Mouse (Mus musculus): ENCODE measurements at regions not wholly inside any gene's neighbourhood (a gene's known extent, or its start where the extent isn't known, plus 50 kb on each side); places are given as distances from the start of the nearest gene placed in this dataset.

DNA sequence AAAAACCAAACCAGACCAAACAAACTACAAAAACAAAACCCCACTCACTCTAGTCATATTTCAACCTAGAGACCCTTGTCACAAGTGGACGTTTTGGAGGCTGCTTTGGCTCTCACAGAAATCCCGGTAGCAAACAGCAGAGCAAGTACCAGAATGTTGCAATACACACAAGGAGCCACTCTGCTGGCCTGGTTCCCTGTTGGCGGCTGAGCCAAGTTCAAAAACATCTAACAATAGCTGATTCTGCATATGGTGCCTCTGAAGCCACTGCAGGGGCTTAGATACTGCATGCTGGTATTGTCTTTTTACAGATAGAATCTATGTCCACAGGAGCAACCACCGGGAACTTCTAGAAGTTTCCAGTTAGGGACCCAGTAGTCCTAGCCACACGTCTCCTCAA is 159.6 kb upstream of the Map1b start:
- TF ChIP-seq POLR2A (IDR thresholded peaks at IDR 0.05; ENCODE audit: insufficient read depth, low read depth, low read length) (no peak), CTCF (IDR thresholded peaks at IDR 0.05; ENCODE audit: insufficient read depth, low read depth, low read length) (no peak)

All from olfactory bulb, adult 2 months (tissue).